Mouse (Mus musculus) liver, postnatal 0 days (tissue): Measurements from ENCODE around the gene Ttc28. TPM values are rescaled to one million over a fixed set of nuclear protein-coding genes. Genes with fewer than 3 reads are reported as not detected.

Experiments
- ATAC-seq: fragments of 200-750 bp; cut with Nextera tagmentation; 2 replicates; pipeline ENCODE4 v1.8.0; 2017; ENCODE audit warnings: mild to moderate bottlenecking, moderate library complexity
- DNase-seq: peaks from one replicate; pipeline ENCODE4 v3.0.0-alpha.2; 2016
- H3K27ac ChIP-seq: fragments of 300-500 bp; sonication (generic); 2 replicates; pipeline ENCODE4 v1.5.1; 2014; ENCODE audit warnings: antibody characterized with exemption, moderate library complexity, mild to moderate bottlenecking, low read depth
- H3K27me3 ChIP-seq: fragments of 300-500 bp; sonication (generic); 2 replicates; pipeline ENCODE4 v1.6.1; 2014; ENCODE audit warnings: low read length, control low read depth, mixed read lengths; ENCODE audit not compliant: insufficient read depth
- H3K36me3 ChIP-seq: fragments of 300-500 bp; sonication (generic); replicated peaks from 2 replicates; pipeline ENCODE4 v1.6.1; 2014; ENCODE audit warnings: mild to moderate bottlenecking, control low read depth, low read length, moderate library complexity, mixed read lengths; ENCODE audit not compliant: insufficient read depth
- H3K4me1 ChIP-seq: fragments of 300-500 bp; sonication (generic); 2 replicates; pipeline ENCODE4 v1.6.1; 2014; ENCODE audit warnings: antibody characterized with exemption, mild to moderate bottlenecking, control low read depth; ENCODE audit not compliant: insufficient read depth
- H3K4me2 ChIP-seq: fragments of 300-500 bp; sonication (generic); 2 replicates; pipeline ENCODE4 v1.6.1; 2014; ENCODE audit warnings: low read depth, mild to moderate bottlenecking, low read length, moderate library complexity, mixed read lengths
- H3K4me3 ChIP-seq: fragments of 300-500 bp; sonication (generic); 2 replicates; pipeline ENCODE4 v1.5.1; 2014; ENCODE audit warnings: low read depth, low read length
- H3K9ac ChIP-seq: fragments of 300-500 bp; sonication (generic); replicated peaks from 2 replicates; pipeline ENCODE4 v1.6.1; 2014; ENCODE audit warnings: mild to moderate bottlenecking, moderate library complexity
- H3K9me3 ChIP-seq: fragments of 300-500 bp; sonication (generic); 2 replicates; pipeline ENCODE4 v1.6.1; 2016; ENCODE audit warnings: mild to moderate bottlenecking, control low read depth, low read length, mixed read lengths
- CTCF ChIP-seq: sonication (generic); IDR thresholded peaks from 2 replicates; pipeline ENCODE4 v1.5.1; 2016; ENCODE audit warnings: antibody characterized with exemption, low read depth
- EP300 ChIP-seq: IDR thresholded peaks from 2 replicates; pipeline ENCODE4 v1.6.1; 2016; ENCODE audit warnings: antibody characterized with exemption, low read depth, mild to moderate bottlenecking
- WGBS: fragments of 180-500 bp; shearing (Covaris S2); extraction: QIAGEN DNeasy Blood & Tissue Kit; methylation state at CpG from one replicate; pipeline ENCODE4 v1.1.7; 2014; ENCODE audit not compliant: insufficient replicate concordance; 5-methylcytosine and 5-hydroxymethylcytosine counted together
- polyA plus RNA-seq: library from polyadenylated mRNA; unstranded; fragments of >200 nt; fragmentation: Nextera tagmentation; extraction: Ambion mirVana; gene quantifications from 2 replicates; pipeline ENCODE4 v1.2.1, GENCODE M21; 2015

The Ttc28 gene
- polyA plus RNA-seq, 1 experiment from 2014 or later: 0.73 TPM

DNA sequence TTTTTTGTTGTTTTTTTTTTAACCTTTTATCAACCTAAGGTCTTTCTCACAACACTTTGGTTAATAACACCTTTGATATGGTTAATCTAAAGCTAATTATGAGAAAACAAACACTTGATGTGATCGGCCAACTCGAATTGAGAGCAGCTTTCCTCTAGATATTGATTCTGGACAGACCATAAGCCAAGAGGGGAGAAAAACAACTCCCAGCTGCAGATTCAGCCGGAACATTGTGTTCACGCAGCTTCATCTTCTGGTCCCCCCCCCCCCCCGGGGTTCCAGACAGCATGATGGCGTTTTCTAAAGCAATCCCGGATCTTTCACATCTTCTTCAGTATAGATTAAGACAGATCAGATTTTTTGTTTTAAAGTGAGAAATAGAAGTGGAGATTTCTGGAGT is 194.4 kb downstream of the Ttc28 start:
- WGBS: 51% methylated on average over 7 of the region's 7 CpGs
- DNase-seq (no peak), ATAC-seq (peak; percentile 66)
- Histone ChIP-seq H3K9me3 (no peaks in the 10 kb centered on the region), H3K27ac (peak overlapping the region; percentile 50), H3K36me3 (no peaks in the 10 kb centered on the region), H3K27me3 (no peaks in the 10 kb centered on the region), H3K4me3 (no peak overlapping the region), H3K4me1 (peaks cover 3% of the 10 kb centered on the region; the same call in 1 of the 2 replicates), H3K9ac (no peak overlapping the region), H3K4me2 (no peak overlapping the region; the same call in 1 of the 2 replicates)
- TF ChIP-seq CTCF (no peak), EP300 (no peak; the same call in 1 of the 2 replicates)

DNA sequence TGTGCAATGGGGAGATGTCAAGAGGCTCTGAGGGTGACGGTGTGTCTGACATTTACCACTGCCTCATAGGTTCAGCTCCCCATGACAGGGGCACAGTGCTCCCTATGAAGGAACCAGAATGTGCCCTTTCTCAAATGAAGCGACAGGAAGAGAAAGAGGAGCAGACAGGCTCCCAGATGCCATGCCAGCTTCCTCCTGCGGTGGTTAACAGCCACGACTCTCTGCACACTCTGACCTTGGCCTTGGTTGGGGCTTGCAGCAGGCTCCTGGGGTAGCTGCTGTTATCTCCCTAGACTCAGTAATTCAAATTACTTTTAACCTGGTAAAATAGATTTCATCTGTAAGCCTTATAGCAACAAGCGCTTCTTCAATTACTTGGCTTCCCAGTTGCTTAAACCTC is 196.2 kb downstream of the Ttc28 start:
- TF ChIP-seq CTCF (no peak), EP300 (no peak)
- Histone ChIP-seq H3K4me3 (no peak overlapping the region), H3K9ac (no peak overlapping the region), H3K4me1 (peaks cover 3% of the 10 kb centered on the region; the same call in 1 of the 2 replicates), H3K27ac (no peak overlapping the region), H3K36me3 (no peaks in the 10 kb centered on the region), H3K27me3 (no peaks in the 10 kb centered on the region), H3K4me2 (no peak overlapping the region), H3K9me3 (no peaks in the 10 kb centered on the region)
- ATAC-seq (no peak), DNase-seq (no peak)
- 37% methylated on average over 5 of the region's 5 CpGs for whole genome bisulfite sequencing

DNA sequence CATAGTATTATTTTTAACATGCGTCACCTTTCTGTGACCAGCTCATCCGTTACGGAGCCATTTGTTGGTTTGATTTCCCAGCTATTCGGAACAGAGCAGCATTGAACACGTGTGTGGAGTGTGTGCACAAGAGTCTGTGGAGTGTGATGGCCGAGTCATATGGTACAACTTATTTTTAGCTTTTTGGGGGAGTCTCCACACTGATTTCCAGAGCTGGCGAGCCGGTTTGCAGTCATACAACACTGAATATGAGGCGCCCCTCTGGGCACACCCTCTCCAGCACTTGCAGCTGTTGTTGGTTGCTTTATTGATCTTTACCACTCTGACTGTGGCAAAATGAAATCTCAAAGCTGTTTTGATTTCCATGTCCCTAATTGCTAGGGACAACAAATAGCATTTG is 197.7 kb downstream of the Ttc28 start:
- H3K9ac ChIP-seq: no peak overlapping the region

DNA sequence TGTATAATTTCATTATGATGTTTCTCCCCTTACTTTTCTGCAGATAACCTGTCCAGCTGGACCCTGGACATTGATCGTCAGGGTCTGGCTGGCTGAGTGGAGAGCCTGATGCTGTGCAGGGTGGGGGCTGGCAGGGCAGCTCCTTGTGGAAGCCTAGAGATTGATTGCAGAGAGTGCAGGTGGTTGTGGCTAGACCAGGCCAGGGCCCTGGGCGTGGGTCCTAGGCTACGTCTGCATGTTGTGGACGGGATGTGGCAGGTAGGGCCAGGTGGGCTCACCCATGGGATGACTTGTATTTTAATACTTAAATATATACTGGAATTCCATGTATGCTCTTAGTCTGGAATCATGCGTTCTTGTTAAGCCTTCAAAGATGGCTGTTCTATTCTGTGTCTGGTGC is 201.0 kb downstream of the Ttc28 start:
- no peak overlapping the region for H3K9ac ChIP-seq
- H3K9me3 ChIP-seq: no peaks in the 10 kb centered on the region
- no peaks in the 10 kb centered on the region for H3K4me1 ChIP-seq
- DNase-seq (no peak), ATAC-seq (no peak)
- H3K4me3 ChIP-seq: no peak overlapping the region
- H3K27ac ChIP-seq: no peak overlapping the region
- no peaks in the 10 kb centered on the region for H3K36me3 ChIP-seq
- H3K27me3 ChIP-seq: no peaks in the 10 kb centered on the region
- TF ChIP-seq EP300: no peak
- 76% methylated on average over 5 of the region's 5 CpGs for WGBS
- H3K4me2 ChIP-seq: no peak overlapping the region

More for the DNA sequence above, 197.7 kb downstream of the Ttc28 start:
- TF ChIP-seq CTCF (no peak), EP300 (no peak)
- Histone ChIP-seq H3K9me3 (no peaks in the 10 kb centered on the region), H3K4me2 (no peak overlapping the region), H3K27ac (no peak overlapping the region), H3K4me3 (no peak overlapping the region), H3K36me3 (no peaks in the 10 kb centered on the region), H3K27me3 (no peaks in the 10 kb centered on the region), H3K4me1 (peaks cover 3% of the 10 kb centered on the region; the same call in 1 of the 2 replicates)
- 83% methylated on average over 9 of the region's 9 CpGs for WGBS
- no peak for ATAC-seq
- no peak for DNase-seq

DNA sequence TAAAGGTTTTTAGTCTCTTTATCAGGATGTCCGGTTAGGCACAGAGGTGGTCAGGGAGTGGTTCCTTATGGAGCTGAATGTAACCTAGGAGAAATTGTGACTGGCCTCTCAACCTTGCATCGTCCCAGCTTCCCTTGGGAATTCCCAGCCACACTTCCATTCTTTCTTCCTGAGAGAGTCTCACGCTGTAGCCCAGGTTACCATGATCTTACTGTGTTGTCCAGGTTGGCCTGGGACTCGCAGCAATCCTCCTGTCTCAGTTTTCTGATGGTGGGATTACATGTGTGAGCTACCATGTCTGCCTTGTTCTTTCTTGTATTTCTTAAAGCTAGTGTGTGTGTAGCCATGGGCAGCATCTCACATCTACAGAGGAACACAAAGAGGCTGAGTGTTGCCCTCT is 206.2 kb downstream of the Ttc28 start:
- no peak for ATAC-seq
- Histone ChIP-seq H3K27me3 (no peaks in the 10 kb centered on the region), H3K4me2 (no peak overlapping the region), H3K36me3 (no peaks in the 10 kb centered on the region), H3K9me3 (no peaks in the 10 kb centered on the region), H3K4me3 (no peak overlapping the region), H3K27ac (no peak overlapping the region), H3K4me1 (no peaks in the 10 kb centered on the region), H3K9ac (no peak overlapping the region)
- no peak for TF ChIP-seq CTCF
- TF ChIP-seq EP300: no peak
- no peak for DNase-seq
- 78% methylated on average over 4 of the region's 4 CpGs for WGBS

DNA sequence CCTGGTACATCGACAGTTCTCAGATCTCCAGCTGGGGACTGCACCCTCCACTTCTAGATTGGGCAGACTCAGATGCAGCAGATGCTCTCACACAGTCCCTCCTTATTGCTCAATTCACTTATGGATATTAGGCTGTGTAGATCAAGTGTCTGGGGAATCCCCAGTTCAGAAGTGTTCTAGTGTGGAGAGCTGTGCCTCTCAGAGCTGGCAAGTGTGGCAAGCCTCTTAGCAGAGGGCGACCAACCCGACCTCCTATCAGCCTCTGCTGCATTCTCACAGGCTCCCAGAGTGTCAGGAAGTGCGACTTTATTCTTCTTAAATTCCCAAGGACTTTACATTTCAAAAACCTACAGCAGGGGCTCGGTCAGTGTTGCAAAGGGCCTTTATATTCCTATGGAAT is 217.1 kb downstream of the Ttc28 start:
- Histone ChIP-seq H3K36me3 (no peaks in the 10 kb centered on the region), H3K27ac (no peak overlapping the region), H3K4me1 (no peaks in the 10 kb centered on the region), H3K9ac (no peak overlapping the region), H3K4me2 (no peak overlapping the region), H3K4me3 (no peak overlapping the region), H3K9me3 (no peaks in the 10 kb centered on the region), H3K27me3 (no peaks in the 10 kb centered on the region)
- WGBS: 63% methylated on average over 5 of the region's 5 CpGs
- DNase-seq (no peak), ATAC-seq (no peak)
- TF ChIP-seq EP300 (no peak), CTCF (no peak)
